Mouse (Mus musculus) heart, embryonic 11.5 days (tissue): Measurements from ENCODE around the gene Mef2d. TPM values are rescaled to one million over a fixed set of nuclear protein-coding genes. Genes with fewer than 3 reads are reported as not detected.
A peak's percentile ranks its signal among the peaks of the same experiment; 100 is the strongest.

ENCODE experiments used
- ATAC-seq: fragments of 200-750 bp; cut with Nextera tagmentation; replicated peaks from 2 replicates; pipeline ENCODE4 v1.8.0; 2017; ENCODE audit warnings: moderate library complexity; ENCODE audit not compliant: insufficient number of reproducible peaks, low FRiP score, low TSS enrichment
- H3K27ac ChIP-seq: fragments of 300-500 bp; sonication (generic); 2 replicates; pipeline ENCODE4 v1.5.1; 2014; ENCODE audit warnings: mild to moderate bottlenecking, low read depth, low read length
- H3K27me3 ChIP-seq: fragments of 300-500 bp; sonication (generic); 2 replicates; pipeline ENCODE4 v1.6.1; 2014; ENCODE audit warnings: mild to moderate bottlenecking, low read length, mixed read lengths; ENCODE audit not compliant: control insufficient read depth, insufficient read depth
- H3K36me3 ChIP-seq: fragments of 300-500 bp; sonication (generic); 2 replicates; pipeline ENCODE4 v1.6.1; 2014; ENCODE audit warnings: mild to moderate bottlenecking, low read length, moderate library complexity, mixed read lengths; ENCODE audit not compliant: control insufficient read depth, insufficient read depth
- H3K4me1 ChIP-seq: fragments of 300-500 bp; sonication (generic); 2 replicates; pipeline ENCODE4 v1.6.1; 2014; ENCODE audit warnings: low read length; ENCODE audit not compliant: control insufficient read depth, insufficient read depth
- H3K4me2 ChIP-seq: fragments of 300-500 bp; sonication (generic); 2 replicates; pipeline ENCODE4 v1.6.1; 2014; ENCODE audit warnings: mild to moderate bottlenecking, moderate library complexity
- H3K4me3 ChIP-seq: fragments of 300-500 bp; sonication (generic); 2 replicates; pipeline ENCODE4 v1.5.1; 2014; ENCODE audit warnings: low read depth, low read length
- H3K9ac ChIP-seq: fragments of 300-500 bp; sonication (generic); 2 replicates; pipeline ENCODE4 v1.6.1; 2014; ENCODE audit warnings: mild to moderate bottlenecking, low read depth, low read length, moderate library complexity
- H3K9me3 ChIP-seq: fragments of 300-500 bp; sonication (generic); replicated peaks from 2 replicates; pipeline ENCODE4 v1.6.1; 2016; ENCODE audit warnings: low read length; ENCODE audit not compliant: control insufficient read depth
- WGBS: fragments of 180-500 bp; shearing (Covaris S2); extraction: QIAGEN DNeasy Blood & Tissue Kit; methylation state at CpG from one replicate; pipeline ENCODE4 v1.1.7; 2014; ENCODE audit not compliant: insufficient replicate concordance; 5-methylcytosine and 5-hydroxymethylcytosine counted together
- polyA plus RNA-seq: library from polyadenylated mRNA; unstranded; fragments of >200 nt; fragmentation: Nextera tagmentation; extraction: Ambion mirVana; gene quantifications from 2 replicates; pipeline ENCODE4 v1.2.1, GENCODE M21; 2014

Mef2d gene
- polyA plus RNA-seq, 1 experiment from 2014 or later = 39.8 TPM

DNA sequence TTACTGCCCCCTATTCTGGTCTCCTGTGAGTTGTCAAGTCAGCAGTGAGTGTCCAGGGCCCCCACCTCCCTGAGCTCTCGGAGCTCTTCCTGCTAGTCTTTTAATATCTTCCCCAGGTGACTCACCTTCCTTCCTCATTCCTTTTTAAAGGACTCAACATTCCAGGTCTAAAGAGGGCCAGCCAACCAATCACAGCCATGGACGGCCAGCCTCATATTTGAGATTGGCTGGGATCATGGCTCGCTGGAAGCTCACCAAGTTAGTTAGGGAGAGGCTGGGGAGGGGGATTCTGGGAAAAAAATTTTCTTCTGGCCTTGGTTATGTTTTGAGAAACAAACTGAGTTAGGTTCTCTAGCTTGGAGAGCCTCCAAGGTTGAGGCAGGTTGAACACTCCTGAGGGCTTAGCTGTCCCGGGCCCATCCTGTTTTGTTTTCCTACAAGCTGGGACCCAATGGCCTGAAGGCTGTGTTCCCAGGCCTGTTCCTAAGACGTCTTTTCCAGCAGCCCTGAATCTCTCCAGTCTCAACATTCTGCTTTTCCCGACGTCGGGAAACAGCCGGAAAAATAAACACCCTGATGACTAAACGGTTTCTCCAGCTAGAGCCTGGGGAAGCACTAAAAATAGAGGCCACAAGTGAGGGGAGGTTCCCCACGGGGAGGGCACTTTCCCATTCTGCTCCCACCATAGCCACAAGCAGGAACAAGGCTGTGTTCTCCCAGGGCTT lies 1.8 kb upstream of the Mef2d start:
- H3K4me1 ChIP-seq = peaks cover 48% of the 10 kb centered on the region
- peak overlapping the region; percentile 97 for H3K4me2 ChIP-seq
- no peak for ATAC-seq
- no peak overlapping the region for H3K4me3 ChIP-seq
- 8% methylated on average over 11 of the region's 11 CpGs for WGBS
- no peaks in the 10 kb centered on the region for H3K27me3 ChIP-seq
- peak overlapping the region; percentile 100 for H3K27ac ChIP-seq
- H3K9ac ChIP-seq = peak overlapping the region; percentile 91
- no peaks in the 10 kb centered on the region for H3K9me3 ChIP-seq
- no peaks in the 10 kb centered on the region for H3K36me3 ChIP-seq

DNA sequence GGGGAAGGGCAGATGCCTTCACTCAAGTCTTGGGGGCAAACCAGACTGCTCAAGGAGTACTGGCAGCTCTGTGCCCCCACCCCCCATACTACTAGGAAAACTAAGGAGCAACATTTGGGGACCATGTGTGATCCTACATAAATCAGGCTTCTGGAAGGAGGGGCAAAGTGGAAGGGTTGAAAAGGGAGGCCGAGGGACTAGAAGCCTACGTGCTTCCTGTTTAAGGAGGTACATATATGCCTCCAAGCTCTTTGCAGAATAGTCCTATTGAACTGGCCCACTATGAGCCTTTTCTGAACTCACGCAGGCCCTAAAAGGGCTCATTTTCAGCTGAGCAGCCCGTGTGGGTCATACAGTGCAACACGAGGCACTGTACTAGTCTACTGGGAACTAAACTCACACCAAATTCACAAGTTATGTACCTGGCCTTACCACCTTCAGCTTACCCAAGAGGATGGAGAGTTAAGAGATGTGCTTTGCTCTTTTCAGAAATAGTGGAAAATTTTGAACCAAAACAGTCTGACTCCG lies 1.2 kb upstream of the Mef2d start:
- H3K4me2 ChIP-seq = peak overlapping the region; percentile 97
- no peaks in the 10 kb centered on the region for H3K36me3 ChIP-seq
- WGBS = 42% methylated on average over 6 of the region's 6 CpGs
- H3K27ac ChIP-seq = peak overlapping the region; percentile 100
- H3K4me1 ChIP-seq = peaks cover 54% of the 10 kb centered on the region
- ATAC-seq = no peak
- H3K4me3 ChIP-seq = peak overlapping the region; percentile 97; the same call in 1 of the 2 replicates
- H3K27me3 ChIP-seq = no peaks in the 10 kb centered on the region
- H3K9me3 ChIP-seq = no peaks in the 10 kb centered on the region
- H3K9ac ChIP-seq = peak overlapping the region; percentile 91; the same call in 1 of the 2 replicates

DNA sequence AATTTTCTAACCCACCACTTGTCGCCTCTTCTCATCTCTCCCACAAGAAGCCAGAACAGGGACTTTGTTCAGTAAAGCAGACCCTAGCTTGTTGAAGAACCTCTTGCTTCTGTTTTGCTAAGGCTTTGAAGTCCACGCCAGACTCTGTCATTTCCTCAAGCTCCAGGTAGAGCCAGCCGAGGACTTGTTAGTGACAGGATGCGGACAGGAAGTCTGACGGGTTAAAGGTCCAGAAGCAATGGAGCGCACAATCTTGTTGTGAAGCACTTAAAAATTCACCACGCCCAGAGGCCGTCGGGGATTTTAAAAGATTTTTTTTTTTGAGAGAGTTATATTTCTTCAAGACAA lies 759 bp upstream of the Mef2d start:
- no peaks in the 10 kb centered on the region for H3K9me3 ChIP-seq
- 8% methylated on average over 9 of the region's 9 CpGs for WGBS
- H3K36me3 ChIP-seq = no peaks in the 10 kb centered on the region
- H3K9ac ChIP-seq = peak overlapping the region; percentile 91
- no peaks in the 10 kb centered on the region for H3K27me3 ChIP-seq
- H3K4me1 ChIP-seq = peaks cover 59% of the 10 kb centered on the region
- ATAC-seq = no peak
- H3K4me2 ChIP-seq = peak overlapping the region; percentile 97
- H3K27ac ChIP-seq = peak overlapping the region; percentile 100
- peak overlapping the region; percentile 97 for H3K4me3 ChIP-seq

DNA sequence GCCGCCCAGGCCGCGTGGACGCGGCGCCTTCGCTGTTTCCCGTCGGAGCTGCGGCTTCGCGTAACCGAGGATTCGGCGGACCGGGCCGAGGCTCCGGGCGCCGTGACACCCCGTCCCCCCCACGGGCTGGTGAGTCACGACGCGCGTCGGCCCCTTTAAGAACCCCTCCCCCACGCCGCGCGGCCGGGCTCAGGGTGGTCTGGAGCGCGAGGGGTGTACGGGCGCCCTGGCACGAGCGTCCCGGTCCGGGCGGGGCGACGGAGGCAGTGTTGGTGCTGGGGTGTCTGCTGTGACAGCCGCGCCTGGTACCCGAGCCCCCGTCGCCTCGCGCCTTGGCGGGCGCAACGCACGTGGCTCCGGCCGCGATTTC lies 359 bp downstream of the Mef2d start:
- Histone ChIP-seq H3K9ac (peak overlapping the region; percentile 91), H3K4me3 (peak overlapping the region; percentile 97), H3K4me1 (peaks cover 64% of the 10 kb centered on the region), H3K4me2 (peak overlapping the region; percentile 97), H3K27me3 (no peaks in the 10 kb centered on the region), H3K36me3 (no peaks in the 10 kb centered on the region), H3K9me3 (no peaks in the 10 kb centered on the region), H3K27ac (peak overlapping the region; percentile 100)
- 0 out of 2 replicates have a peak, but pooled peaks have one; percentile 20 for ATAC-seq
- WGBS = under 1% methylated on average over 56 of the region's 57 CpGs

DNA sequence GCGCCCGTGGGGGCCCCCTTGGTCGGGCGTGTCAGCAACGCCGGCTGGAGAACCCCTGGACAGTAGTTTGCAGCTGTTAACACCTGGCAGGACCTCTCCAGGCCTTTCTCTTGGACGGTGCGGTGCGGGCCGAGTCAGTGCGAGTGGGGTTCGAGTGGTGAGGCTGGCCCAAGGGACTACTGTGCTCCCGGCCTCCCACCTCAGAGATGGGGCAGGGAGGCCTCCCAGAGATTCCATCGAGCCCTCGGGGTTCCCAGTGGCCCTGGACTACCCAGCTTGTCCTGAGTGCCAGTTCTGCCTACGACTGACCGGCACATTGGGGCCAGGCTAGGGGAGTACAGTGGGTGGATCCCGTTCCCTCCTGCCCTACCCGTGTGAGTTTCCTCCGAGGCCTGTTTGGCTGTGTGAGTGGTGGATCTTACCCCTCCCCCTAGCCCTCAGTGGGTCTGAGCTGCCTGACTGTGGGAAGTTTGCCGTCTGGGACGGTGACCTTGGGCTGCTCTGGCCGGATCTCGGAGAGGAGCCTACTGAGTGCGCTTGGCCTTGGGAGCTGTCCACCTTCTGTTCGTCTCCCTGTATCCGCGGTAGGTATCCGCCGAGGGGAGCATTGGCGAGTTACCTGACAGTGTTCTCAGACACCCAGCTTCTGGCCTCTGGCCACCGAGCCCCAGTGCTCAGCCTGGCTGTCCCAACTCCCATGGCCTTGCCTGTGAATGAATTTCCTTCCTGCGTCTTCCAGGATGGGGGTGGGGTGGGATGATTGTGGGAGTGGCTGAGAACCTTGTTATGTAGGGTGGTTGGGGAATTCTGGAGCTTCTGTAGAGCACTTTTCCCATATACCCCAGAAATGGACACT lies 972 bp downstream of the Mef2d start:
- no peaks in the 10 kb centered on the region for H3K27me3 ChIP-seq
- peaks cover 70% of the 10 kb centered on the region for H3K4me1 ChIP-seq
- peak; percentile 11; the same call in 1 of the 2 replicates for ATAC-seq
- H3K4me2 ChIP-seq = peak overlapping the region; percentile 97
- H3K9ac ChIP-seq = peak overlapping the region; percentile 91
- under 1% methylated on average over 33 of the region's 33 CpGs for WGBS
- H3K9me3 ChIP-seq = no peaks in the 10 kb centered on the region
- peak overlapping the region; percentile 100 for H3K27ac ChIP-seq
- H3K36me3 ChIP-seq = no peaks in the 10 kb centered on the region
- peak overlapping the region; percentile 97 for H3K4me3 ChIP-seq

DNA sequence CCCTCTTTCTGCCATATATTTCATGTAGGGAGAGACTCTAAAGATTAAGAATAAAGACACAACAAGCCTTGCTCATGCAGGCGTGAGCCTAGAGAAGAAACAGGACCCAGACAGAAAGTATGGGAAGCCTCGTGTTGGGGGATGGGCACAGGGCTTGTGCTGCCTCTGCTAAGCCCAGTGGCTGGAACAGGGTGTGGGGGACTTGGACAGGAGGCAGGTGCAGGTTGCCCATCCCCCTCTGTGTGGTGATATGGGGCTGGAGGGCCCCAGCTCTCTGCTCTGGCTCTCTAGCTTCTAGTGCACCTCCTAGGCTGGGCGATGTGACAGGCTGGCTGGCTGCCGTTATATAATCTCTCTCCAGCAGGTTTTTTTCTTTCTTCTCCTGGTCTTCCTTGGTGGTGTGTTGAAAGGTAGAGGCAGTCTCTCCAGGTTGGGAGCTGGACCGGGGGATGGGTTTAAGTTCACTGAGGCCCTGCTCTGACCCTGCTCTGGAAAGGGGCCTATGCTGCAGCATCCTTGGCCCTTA lies 1.9 kb downstream of the Mef2d start:
- ATAC-seq = no peak
- WGBS = 15% methylated on average over 5 of the region's 5 CpGs
- Histone ChIP-seq H3K36me3 (no peaks in the 10 kb centered on the region), H3K27ac (peak overlapping the region; percentile 100), H3K4me2 (peak overlapping the region; percentile 97), H3K27me3 (no peaks in the 10 kb centered on the region), H3K9ac (peak overlapping the region; percentile 91), H3K9me3 (no peaks in the 10 kb centered on the region), H3K4me1 (peaks cover 76% of the 10 kb centered on the region), H3K4me3 (peak overlapping the region; percentile 97)

DNA sequence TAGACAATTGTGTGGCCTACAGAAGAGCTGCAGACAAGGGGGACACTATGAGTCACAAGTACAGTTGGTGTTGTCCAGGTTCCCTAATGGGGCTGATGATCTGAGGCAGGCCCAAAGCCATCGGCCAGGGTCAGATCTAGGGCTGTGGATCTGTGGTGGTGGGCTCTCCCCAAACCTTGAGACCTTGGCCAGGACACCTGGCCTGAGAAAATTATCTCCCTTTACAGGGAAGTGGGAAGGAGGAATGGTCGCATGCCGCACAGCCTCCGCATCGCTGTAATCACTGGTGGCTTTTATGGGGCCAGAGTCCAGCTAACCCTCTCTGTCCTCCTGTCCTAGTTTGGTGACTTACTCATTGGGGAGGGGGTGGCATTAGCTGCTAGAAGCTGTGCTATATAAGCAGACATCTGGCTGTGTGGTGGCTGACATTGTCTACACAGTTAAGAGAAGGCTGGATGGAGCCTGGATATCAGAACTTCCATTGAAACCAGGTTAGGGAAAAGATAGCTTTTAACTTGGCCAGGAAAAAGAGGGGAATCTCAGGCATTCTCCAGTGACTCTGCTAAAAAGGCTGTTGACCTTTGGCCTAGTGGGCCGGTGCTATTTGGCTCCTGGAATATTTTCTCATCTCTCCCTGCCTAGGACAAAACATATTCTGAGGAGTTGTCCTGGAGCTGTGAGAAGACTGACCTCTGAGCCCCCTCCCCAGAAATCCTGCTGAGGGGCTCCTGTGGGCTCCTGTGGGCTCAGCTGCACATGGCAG lies 2.7 kb downstream of the Mef2d start:
- Histone ChIP-seq H3K4me1 (peaks cover 76% of the 10 kb centered on the region), H3K27ac (peak overlapping the region; percentile 100), H3K4me3 (peak overlapping the region; percentile 97), H3K27me3 (no peaks in the 10 kb centered on the region), H3K4me2 (peak overlapping the region; percentile 97), H3K36me3 (no peaks in the 10 kb centered on the region), H3K9ac (peak overlapping the region; percentile 91), H3K9me3 (no peaks in the 10 kb centered on the region)
- ATAC-seq = no peak
- WGBS = 54% methylated on average over 6 of the region's 6 CpGs

DNA sequence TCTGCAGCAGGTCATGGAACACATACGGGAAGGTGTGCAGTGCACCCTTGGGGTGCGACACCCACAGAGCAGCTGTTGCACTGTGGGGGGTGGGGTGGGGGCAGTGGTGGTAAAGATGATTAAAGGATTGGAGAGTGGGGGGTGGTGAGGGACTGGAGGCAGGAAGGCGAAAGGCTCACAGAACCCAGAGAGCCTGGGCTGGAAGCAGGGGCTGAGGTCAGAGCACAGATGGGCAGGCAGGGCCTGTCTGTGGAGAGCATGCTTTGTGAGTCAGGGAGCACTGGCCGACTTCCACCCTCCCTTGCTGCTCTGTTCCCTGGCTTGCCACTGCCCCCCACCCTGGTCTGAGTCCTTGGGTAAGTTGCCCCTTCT lies 3.2 kb downstream of the Mef2d start:
- no peaks in the 10 kb centered on the region for H3K27me3 ChIP-seq
- H3K4me3 ChIP-seq = peak overlapping the region; percentile 97
- 21% methylated on average over 4 of the region's 4 CpGs for WGBS
- ATAC-seq = no peak
- no peaks in the 10 kb centered on the region for H3K9me3 ChIP-seq
- H3K27ac ChIP-seq = peak overlapping the region; percentile 100
- peak overlapping the region; percentile 97 for H3K4me2 ChIP-seq
- no peaks in the 10 kb centered on the region for H3K36me3 ChIP-seq
- H3K9ac ChIP-seq = peak overlapping the region; percentile 91
- peaks cover 77% of the 10 kb centered on the region for H3K4me1 ChIP-seq
